Mouse (Mus musculus): ENCODE measurements around the gene 4930513O06Rik. TPM values are rescaled to one million over a fixed set of nuclear protein-coding genes. Genes with fewer than 3 reads are reported as not detected.

4930513O06Rik gene
- total RNA-seq (2021), result not detected
- not detected in 2 replicates for polyA plus RNA-seq (2012; rRNA removed)
- long read RNA-seq, result 0 reads

DNA sequence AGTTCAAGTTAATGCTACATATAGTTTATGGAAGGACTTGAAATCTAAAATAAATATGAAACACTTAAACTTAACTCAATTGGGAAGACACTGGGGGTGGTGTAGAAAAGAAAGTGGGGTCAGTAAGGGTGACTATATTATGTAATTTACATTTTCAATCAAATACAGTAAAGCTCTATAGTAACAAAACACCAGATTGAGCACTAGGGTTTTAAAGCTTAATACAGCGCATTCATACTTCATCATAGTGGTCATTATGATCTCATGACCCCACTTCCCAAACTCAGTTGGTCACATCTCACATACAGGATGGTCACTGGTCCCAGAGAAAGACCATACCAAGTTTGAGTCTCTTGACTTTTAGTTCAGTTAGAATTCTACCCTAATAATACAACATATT lies at the start of gene 4930513O06Rik:
TSS of gene 4930513O06Rik (plus strand) at position 301 of the 400 bp plus-strand sequence.
- intact Hi-C loops (cut with DNase I), result no loop called here
- no peaks in the 10 kb centered on the region for H3K27me3 ChIP-seq (ENCODE audit: control insufficient read depth, insufficient read depth, low read length)
- H3K4me3 ChIP-seq, result no peak within 1 kb of the TSS
- no peak for TF ChIP-seq CTCF (IDR thresholded peaks at IDR 0.05)
- no peak for TF ChIP-seq EP300 (IDR thresholded peaks at IDR 0.05; ENCODE audit: insufficient read depth, low read depth, low read length)
- no peak for TF ChIP-seq POLR2A (IDR thresholded peaks at IDR 0.05; ENCODE audit: insufficient read depth, low read depth, low read length)
- no peaks in the 10 kb centered on the region for H3K4me1 ChIP-seq (ENCODE audit: control insufficient read depth, insufficient read depth, low read length)
- H3K27ac ChIP-seq, result no peak within 1 kb of the TSS
- no peak within 1 kb of the TSS for H3K9ac ChIP-seq (ENCODE audit: low read depth, low read length)
- no peak for DNase-seq
- no peaks in the 10 kb centered on the region for H3K36me3 ChIP-seq (ENCODE audit: control insufficient read depth, insufficient read depth, low read length)
- H3K79me2 ChIP-seq (replicated peaks; ENCODE audit: control insufficient read depth, insufficient read depth, low read length), result no peaks in the 10 kb centered on the region
- WGBS, result 88% methylated on average over 1 of the region's 1 CpGs

GRCm38 (mm10) chrX:139037666-139038065 lies 48.4 kb upstream of the 4930513O06Rik start:
- Histone ChIP-seq H3K79me2 (replicated peaks; ENCODE audit: control insufficient read depth, insufficient read depth, low read length) (no peaks in the 10 kb centered on the region), H3K27ac (no peak overlapping the region), H3K9ac (ENCODE audit: low read depth, low read length) (no peak overlapping the region), H3K4me1 (ENCODE audit: control insufficient read depth, insufficient read depth, low read length) (no peaks in the 10 kb centered on the region), H3K4me3 (no peak overlapping the region), H3K36me3 (ENCODE audit: control insufficient read depth, insufficient read depth, low read length) (no peaks in the 10 kb centered on the region), H3K27me3 (ENCODE audit: control insufficient read depth, insufficient read depth, low read length) (no peaks in the 10 kb centered on the region)
- intact Hi-C loops (cut with DNase I), result no loop called here
- no peak for TF ChIP-seq EP300 (IDR thresholded peaks at IDR 0.05; ENCODE audit: insufficient read depth, low read depth, low read length)
- no peak for TF ChIP-seq CTCF (IDR thresholded peaks at IDR 0.05)
- no peak for TF ChIP-seq POLR2A (IDR thresholded peaks at IDR 0.05; ENCODE audit: insufficient read depth, low read depth, low read length)
- 68% methylated on average over 1 of the region's 1 CpGs for WGBS
- DNase-seq, result no peak

DNA sequence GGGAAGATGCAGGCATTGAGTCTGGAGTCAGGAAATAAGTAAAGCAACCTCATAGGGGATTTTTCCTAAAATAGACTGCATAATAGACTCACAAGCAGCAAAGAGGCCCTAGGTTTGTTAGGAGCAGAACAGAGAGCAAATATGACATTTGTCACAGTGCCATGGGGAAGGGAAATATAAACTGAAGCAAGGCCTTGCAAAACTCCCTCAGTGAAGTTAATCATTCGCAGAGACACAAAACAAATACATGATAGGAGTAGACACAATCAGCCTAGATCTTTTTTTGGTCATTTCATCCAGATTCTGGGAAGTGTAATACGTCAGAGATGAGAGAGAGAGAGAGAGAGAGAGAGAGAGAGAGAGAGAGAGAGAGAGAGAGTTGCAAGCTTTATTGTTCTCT lies 46.7 kb upstream of the 4930513O06Rik start:
- Histone ChIP-seq H3K27ac (no peak overlapping the region), H3K27me3 (ENCODE audit: control insufficient read depth, insufficient read depth, low read length) (no peaks in the 10 kb centered on the region), H3K9ac (ENCODE audit: low read depth, low read length) (no peak overlapping the region), H3K4me1 (ENCODE audit: control insufficient read depth, insufficient read depth, low read length) (no peaks in the 10 kb centered on the region), H3K36me3 (ENCODE audit: control insufficient read depth, insufficient read depth, low read length) (no peaks in the 10 kb centered on the region), H3K79me2 (replicated peaks; ENCODE audit: control insufficient read depth, insufficient read depth, low read length) (no peaks in the 10 kb centered on the region), H3K4me3 (no peak overlapping the region)
- DNase-seq, result no peak
- intact Hi-C loops (cut with DNase I), result no loop called here
- TF ChIP-seq POLR2A (IDR thresholded peaks at IDR 0.05; ENCODE audit: insufficient read depth, low read depth, low read length) (no peak), EP300 (IDR thresholded peaks at IDR 0.05; ENCODE audit: insufficient read depth, low read depth, low read length) (no peak), CTCF (IDR thresholded peaks at IDR 0.05) (no peak)
- WGBS, result 52% methylated on average over 2 of the region's 2 CpGs

- no peaks in the 10 kb centered on the region for H3K27me3 ChIP-seq (ENCODE audit: control insufficient read depth, insufficient read depth, low read length)
- DNase-seq, result no peak
- no peak overlapping the region for H3K27ac ChIP-seq
- no peak overlapping the region for H3K4me3 ChIP-seq
- TF ChIP-seq CTCF (IDR thresholded peaks at IDR 0.05) (no peak), POLR2A (IDR thresholded peaks at IDR 0.05; ENCODE audit: insufficient read depth, low read depth, low read length) (no peak), EP300 (IDR thresholded peaks at IDR 0.05; ENCODE audit: insufficient read depth, low read depth, low read length) (no peak)
- H3K79me2 ChIP-seq (replicated peaks; ENCODE audit: control insufficient read depth, insufficient read depth, low read length), result no peaks in the 10 kb centered on the region
- intact Hi-C loops (cut with DNase I), result no loop called here
- no peaks in the 10 kb centered on the region for H3K4me1 ChIP-seq (ENCODE audit: control insufficient read depth, insufficient read depth, low read length)
- 70% methylated on average over 1 of the region's 1 CpGs for WGBS
- H3K9ac ChIP-seq (ENCODE audit: low read depth, low read length), result no peak overlapping the region
- H3K36me3 ChIP-seq (ENCODE audit: control insufficient read depth, insufficient read depth, low read length), result no peaks in the 10 kb centered on the region
Observed at GRCm38 (mm10) chrX:139041148-139041547, 44.9 kb upstream of the 4930513O06Rik start.

DNA sequence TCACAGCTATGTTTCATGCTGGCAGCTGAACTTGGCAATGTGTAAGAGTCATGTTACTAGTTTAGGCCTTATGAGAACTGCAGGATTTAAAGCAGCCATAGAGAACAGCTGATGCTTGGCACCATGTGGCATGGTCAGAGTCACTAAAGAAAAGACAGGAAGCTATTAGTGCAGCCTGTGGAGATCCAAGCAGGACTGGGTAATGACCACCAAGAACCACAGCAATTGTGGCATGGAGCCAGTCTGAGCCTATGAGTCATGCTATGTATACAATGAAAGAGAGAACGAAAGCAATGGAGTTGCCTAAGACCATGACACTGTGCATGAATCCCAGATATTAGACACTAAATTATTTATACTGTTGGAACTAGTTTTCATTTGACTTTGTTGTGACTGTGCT lies 34.1 kb upstream of the 4930513O06Rik start:
- 41% methylated on average over 1 of the region's 1 CpGs for WGBS
- H3K27ac ChIP-seq, result no peak overlapping the region

GRCm38 (mm10) chrX:139053149-139053548 lies 32.9 kb upstream of the 4930513O06Rik start:
- intact Hi-C loops (cut with DNase I), result no loop called here
- Histone ChIP-seq H3K9ac (ENCODE audit: low read depth, low read length) (no peak overlapping the region), H3K27me3 (ENCODE audit: control insufficient read depth, insufficient read depth, low read length) (no peaks in the 10 kb centered on the region), H3K4me1 (ENCODE audit: control insufficient read depth, insufficient read depth, low read length) (no peaks in the 10 kb centered on the region), H3K4me3 (no peak overlapping the region), H3K79me2 (replicated peaks; ENCODE audit: control insufficient read depth, insufficient read depth, low read length) (no peaks in the 10 kb centered on the region), H3K36me3 (ENCODE audit: control insufficient read depth, insufficient read depth, low read length) (no peaks in the 10 kb centered on the region), H3K27ac (no peak overlapping the region)
- DNase-seq, result no peak
- WGBS, result 64% methylated on average over 1 of the region's 1 CpGs
- no peak for TF ChIP-seq EP300 (IDR thresholded peaks at IDR 0.05; ENCODE audit: insufficient read depth, low read depth, low read length)
- no peak for TF ChIP-seq POLR2A (IDR thresholded peaks at IDR 0.05; ENCODE audit: insufficient read depth, low read depth, low read length)
- TF ChIP-seq CTCF (IDR thresholded peaks at IDR 0.05), result no peak

More for the DNA sequence above, 34.1 kb upstream of the 4930513O06Rik start:
- Histone ChIP-seq H3K79me2 (replicated peaks; ENCODE audit: control insufficient read depth, insufficient read depth, low read length) (no peaks in the 10 kb centered on the region), H3K27me3 (ENCODE audit: control insufficient read depth, insufficient read depth, low read length) (no peaks in the 10 kb centered on the region), H3K36me3 (ENCODE audit: control insufficient read depth, insufficient read depth, low read length) (no peaks in the 10 kb centered on the region), H3K4me3 (no peak overlapping the region), H3K4me1 (ENCODE audit: control insufficient read depth, insufficient read depth, low read length) (no peaks in the 10 kb centered on the region), H3K9ac (ENCODE audit: low read depth, low read length) (no peak overlapping the region)
- no peak for DNase-seq
- intact Hi-C loops (cut with DNase I), result no loop called here
- TF ChIP-seq CTCF (IDR thresholded peaks at IDR 0.05), result no peak

All from heart, adult 2 months (tissue).